Mouse (Mus musculus) T-helper 17 cell (primary cell): ENCODE measurements around the gene Kncn.

Experiments
- in situ Hi-C, 2 experiments: fragments of 300-600 bp; cut with MboI, MseI; formaldehyde crosslinking; loops; 1 replicate in 1 of 2; 2 replicates in 1 of 2; pipeline ENCODE4 v1.15.1; 2025; ENCODE audit warnings: high pct_unique_total_duplicates in 2 of 2

Gene Kncn

DNA sequence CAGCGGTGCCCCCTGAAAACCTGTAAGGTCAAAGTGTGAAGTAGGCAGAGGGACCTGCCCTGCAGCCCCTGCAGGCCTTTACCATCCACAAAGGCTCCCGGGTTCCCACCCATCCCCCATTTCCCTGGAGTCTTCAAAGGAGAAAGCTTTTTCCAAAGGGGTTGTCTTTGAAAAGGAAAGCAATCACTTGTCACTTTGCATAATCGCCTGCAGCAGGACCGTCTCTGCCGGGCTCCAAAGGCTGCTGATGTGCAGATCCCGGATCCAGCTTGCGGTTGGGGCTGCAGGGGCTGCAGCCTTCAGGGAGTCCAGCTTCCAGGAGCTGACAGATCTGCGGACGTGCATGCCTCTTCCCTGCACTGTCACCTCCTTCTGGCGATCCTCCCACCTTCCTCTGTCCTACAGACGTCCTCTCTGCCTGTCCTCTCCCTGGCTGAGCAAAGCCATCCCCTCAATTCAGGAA is 6.0 kb upstream of the Kncn start:
- in situ Hi-C loops: no loop called here

DNA sequence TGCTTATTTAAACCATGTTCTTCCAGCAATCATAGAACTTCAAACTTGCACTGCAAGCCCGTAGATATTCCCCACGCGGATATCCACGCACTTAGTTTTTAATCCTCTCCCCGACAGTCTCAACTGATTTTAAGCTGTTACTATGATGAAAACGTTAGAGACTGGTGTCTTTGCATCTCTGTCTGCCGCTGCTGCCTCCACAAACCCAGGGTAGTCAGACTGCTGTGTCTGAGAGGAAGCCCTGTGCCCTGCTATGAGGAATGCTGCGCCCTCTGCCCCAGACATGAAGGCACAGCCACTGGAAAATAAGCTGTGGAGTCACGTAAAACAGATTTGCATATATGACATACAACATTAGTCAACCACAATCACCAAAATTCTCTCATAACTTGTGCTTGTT is 5.4 kb upstream of the Kncn start:
- in situ Hi-C loops: no loop called here

DNA sequence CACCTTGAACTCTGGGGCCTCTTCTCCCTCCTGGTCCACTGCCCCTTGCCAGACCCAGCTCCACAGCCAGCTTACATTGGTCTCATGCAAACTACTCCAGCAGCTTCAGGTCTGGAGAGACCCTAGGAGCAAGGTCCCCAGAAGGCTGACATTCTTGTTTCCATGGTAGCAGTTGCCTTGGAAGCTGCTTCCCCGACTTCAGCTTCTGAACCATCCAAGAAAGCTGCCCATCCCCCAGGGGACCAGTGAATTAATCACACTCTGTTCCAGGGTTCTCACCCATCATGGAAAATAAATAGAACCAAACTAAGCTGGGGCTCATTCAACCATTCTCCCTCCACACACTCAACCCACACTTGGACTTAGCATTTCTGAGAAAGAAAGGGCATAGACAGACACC is 3.0 kb upstream of the Kncn start:
- in situ Hi-C loops: no loop called here

DNA sequence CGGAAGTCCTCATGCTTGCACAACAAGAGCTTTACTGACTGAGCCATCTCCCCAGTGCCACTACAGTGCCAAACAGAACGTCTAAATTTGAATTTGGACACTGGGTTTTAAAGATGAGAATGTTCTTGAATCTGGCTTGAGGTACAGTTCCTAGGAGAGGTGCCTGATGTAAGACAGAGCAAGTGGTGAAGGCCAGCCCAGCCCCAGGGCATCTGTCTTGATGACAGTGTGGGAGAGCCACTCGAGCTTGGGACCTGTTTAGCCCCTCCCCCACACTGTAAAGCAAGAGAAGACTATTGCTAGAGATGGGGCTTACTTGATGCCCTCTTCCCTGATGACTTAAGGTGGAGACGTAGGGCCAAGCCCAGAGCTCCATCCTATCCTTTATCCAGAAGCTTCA is 2.0 kb upstream of the Kncn start:
- in situ Hi-C loops: no loop called here

DNA sequence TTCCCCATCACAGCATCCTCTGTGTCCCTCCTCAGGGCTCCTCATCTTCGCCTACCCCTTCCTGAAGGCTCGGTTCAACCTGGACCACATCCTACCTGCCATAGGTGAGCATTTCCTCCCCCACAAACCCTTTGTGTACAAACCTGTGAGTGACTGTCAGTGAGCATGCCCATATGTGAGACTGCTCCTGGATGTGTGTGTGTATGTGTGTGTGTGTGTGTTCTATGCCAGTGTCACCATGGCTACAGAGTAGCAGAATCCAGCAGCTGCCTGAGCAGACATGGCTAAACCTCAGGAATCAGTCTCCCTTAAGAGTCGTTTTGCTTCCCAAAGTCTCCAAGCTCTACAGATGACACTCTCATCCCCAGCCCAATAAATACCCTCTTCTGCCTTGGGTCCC is 1.6 kb downstream of the Kncn start:
- in situ Hi-C loops: no loop called here

DNA sequence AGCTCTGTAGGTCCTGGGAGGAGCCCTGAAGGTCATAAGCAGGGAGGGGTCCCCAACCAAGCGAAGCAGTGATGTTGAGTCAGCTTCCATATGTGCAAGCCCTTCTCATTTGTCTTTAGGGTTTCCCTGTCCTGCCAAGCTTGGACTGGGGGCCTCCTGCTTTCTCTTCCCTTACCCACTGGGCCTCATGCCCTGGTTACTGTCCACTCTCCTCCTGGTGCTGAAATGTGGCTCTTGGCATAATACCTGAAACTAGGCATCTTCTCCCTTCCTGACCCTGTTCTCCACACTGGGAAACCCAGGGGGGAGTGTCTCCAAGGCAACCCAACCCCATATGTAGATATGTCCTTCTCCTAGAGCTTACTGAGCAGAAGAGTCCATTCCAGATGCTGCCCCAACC is 2.7 kb downstream of the Kncn start:
- in situ Hi-C loops: no loop called here

DNA sequence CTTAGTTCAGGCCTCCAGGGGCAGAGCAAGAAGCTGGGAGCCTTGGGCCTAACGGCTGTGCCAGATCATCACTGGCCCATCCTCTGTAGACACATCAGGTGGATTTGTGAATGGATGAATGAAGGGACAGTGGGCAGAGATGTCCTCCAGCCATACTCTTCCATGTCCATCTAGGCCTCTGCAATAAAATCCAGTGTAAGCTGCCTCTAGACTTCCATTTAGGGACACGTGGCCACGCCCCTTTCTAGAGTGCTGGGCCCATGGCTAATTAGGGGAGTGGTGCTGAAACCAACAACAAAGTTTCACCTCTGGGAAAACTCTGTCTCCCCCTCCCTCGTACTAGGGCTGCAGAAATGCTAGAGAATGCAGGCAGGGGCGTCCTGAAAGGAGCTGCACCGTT is 5.9 kb downstream of the Kncn start:
- in situ Hi-C loops: no loop called here

DNA sequence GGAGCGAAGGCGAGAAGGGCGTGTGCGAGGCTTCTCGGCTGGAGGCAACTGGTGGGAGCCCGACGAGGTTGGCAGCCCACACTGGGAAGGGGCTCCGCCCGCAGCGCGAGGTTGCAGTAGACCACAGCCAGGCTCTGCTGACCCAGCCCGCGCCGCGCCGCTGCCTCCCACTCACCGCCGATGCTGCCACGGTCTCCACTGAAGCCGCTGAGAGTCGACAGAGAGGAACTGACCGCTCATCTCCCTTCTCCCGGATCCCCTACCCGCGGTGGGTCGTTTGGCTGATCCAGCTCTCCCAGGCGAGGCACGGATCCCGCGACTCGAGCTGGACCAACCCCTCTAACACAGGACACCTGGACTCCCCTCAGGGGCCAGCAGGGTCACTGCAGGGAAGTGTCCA is 6.4 kb downstream of the Kncn start, which contains the start of gene 6430628N08Rik:
TSS of gene 6430628N08Rik (plus strand) at position 113 of the 400 bp plus-strand sequence.
- in situ Hi-C loops: no loop called here

DNA sequence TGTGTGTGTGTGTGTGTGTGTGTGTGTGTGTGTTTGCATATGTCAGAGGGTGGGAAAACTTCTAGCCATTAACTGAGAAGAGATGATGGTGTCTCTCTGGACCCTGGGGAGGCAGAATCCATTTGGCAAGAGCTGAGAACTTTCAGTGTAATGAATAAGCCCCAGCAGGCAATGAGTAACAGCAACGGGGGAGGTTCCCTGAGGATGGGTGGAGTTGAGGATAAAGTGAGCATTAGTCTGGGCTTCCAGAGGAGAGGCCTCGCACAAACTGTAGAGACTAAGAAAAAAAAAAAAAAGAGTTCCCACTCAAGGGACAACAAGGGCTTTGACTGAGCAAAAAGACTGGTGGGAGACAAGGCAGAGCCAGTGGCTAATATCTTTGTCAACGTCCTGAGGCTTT is 10.1 kb downstream of the Kncn start:
- in situ Hi-C loops: no loop called here

DNA sequence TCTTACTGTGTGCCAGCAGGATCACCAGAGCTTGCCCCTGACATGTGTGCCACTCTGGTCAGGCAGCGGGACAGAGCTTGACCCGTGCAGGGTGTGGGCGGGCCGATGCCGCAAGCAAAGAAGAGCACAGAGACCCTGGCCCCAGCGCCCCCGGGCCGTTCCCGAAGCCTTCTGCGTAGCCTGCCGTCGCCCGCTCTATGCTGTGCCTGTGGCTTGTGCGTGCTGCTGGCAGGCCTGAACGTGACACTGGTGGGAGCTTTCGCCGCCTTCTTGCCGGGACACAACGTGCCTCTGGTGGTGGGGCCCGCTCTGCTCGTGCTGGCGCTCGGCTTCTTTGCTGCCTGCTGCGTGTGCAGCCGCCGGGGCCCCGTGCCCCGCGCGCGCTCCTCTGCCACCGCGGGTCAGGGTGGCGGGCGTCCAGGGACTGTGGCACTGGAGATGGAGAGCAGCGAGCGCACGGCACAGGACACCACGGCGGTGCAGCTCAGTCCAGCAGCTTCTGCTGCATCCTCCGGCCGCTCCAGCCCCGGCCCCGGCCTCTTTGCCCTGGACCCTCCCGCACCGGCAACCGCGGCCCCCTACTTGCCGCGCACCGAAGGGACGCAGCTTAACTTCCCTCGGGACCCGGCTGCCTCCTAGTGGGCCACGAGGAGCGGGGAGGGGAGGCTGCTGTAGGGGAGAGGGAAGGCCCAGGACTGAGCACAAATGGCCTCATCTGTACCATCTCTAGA is 13.9 kb downstream of the Kncn start:
- in situ Hi-C loops: no loop called here

DNA sequence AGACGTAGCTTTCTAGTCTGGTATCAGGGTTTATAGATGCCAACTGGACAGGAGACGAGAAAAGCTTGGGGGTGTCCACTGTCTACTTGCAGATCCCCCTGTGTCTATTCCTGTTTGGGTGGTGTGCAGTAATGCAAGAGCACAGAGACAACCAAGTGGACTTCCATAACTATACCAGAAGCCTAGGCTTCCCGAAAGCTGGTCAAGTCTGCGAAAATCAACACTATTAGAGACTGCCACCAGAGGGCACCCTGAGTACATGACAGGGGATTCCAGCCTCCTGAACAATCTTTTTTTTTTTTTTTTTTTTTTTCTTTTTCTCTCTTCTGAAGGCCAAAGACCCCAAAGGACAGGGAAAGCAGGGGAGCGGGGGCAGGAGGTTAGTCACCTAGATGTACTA is 18.6 kb downstream of the Kncn start:
- in situ Hi-C loops: loop anchor here (5.0 to 10.0 kb wide), 2 partner anchors 49 to 52 kb away; no protein-coding TSS in a partner anchor

DNA sequence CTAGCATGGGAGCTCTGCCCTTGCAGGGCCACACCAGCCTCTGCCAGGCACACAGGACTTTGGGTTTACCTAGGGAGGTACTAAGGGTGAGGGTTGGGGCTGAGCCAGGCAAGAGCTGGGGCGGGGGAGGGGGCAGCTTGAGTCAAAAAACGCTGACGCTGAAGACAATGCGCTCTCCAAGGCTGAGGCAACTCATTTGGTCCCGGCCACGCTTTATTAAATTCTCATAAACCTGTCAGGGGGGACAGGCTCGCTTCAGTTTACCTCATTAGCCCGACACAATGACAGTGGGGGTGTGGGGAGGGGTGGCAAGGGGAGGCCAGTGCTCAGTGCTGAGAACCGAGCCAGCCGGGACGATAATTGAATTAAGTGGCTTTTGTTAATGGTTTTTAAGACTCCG is 20.2 kb downstream of the Kncn start:
- in situ Hi-C loops: loop anchor here (5.0 to 10.0 kb wide), 2 partner anchors 48 to 50 kb away; no protein-coding TSS in a partner anchor

DNA sequence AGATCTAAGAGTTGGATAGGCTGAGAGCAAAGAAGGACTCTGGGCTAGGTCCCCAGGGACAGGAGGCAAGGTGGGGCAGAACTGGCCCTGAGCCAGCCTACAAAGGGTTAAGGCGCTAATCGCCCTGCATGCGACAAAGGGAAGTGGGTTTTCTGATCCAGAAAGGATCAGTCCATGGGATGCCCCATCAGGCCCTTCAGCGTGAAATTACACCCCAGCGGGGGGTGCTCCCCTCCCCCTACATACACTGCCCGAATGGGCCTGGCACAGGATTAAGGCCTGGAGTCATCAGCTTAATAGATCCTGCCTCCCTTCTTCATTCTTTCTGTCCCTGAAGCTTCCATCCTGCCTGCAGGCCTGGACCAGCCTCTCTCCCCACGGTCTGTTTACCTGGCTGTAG is 21.5 kb downstream of the Kncn start:
- in situ Hi-C loops: loop anchor here (5.0 to 10.0 kb wide), 2 partner anchors 49 to 77 kb away; no protein-coding TSS in a partner anchor

DNA sequence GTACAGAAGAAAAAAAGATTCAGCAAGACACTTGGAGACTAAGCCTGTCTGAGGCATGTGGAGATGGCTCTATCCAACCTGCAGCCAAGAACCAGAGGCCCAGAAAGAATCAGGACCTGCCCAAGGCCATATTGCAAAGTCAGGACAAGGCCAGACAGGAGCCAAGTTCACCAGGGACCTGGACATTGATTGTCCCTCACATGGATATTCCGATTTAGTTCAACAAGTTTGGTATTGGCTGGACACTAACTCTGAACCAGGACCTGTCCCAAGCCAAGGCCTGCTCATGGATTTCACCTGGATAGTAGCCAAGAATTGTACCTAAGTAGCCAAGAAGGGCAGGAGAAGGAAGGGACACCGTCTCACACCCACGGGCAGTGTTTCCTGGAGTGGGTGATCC is 22.6 kb downstream of the Kncn start:
- in situ Hi-C loops: loop anchor here (5.0 to 10.0 kb wide), 2 partner anchors 48 to 76 kb away; no protein-coding TSS in a partner anchor

DNA sequence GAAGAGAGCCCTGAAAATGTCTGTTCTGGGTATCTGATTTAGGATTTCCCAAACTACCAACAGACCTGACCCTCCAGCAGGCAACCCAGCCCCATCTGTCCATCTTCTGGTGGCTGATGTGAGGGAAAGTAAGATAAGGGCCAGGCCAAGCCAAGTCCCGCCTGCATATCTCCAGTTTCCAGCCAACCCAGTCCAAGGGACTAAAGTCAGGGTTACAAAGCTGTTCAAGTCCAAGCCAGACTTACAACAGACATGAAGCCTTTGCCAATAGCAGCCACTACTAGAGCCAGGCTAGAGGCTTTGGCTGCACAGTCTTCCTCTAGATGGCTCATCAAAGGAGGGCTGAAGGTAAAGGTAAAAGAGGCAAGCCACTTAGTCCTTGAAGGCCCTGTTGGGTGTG is 23.8 kb downstream of the Kncn start:
- in situ Hi-C loops: loop anchor here (5.0 to 10.0 kb wide), 2 partner anchors 47 to 74 kb away; no protein-coding TSS in a partner anchor

DNA sequence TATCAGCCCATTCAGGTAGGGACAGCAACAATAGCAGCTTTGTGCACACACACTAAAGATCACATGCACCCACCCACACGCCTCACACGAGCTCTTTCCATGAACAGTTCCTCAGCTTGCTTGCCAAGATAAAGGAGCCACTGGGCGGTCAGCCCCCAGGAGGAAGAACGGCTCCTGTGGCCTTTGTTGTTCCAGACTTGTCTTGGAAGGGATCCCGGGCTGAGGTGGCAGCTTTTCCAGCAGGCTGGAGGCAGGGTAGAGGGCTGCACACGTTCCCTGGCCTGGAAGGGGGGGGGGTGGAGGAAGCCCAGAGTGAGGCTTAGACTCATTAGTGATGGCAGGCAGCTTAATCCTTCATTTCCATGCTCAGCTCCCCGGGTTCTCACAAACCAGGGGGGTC is 24.4 kb downstream of the Kncn start:
- in situ Hi-C loops: loop anchor here (5.0 to 10.0 kb wide), 2 partner anchors 46 to 74 kb away; no protein-coding TSS in a partner anchor

DNA sequence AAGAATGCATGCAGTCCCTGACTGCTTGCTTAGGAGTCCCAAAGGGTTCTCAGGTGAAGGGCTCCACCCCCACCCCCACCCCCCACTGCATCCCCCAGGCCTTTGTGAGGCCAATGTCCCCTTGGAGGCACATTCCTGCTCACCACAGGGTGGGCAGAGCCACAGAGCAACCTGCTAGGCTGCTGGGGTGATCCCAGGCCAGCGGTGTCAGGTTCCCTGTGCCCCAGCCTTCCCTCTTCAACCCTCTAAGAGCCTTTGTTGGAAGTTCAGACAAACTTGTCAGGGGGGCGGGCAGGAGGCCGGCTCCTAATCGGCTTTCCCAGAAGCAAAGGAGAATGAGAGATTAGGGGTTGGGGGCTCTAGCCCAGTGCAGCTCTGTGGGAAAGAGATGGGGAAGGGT is 27.4 kb downstream of the Kncn start:
- in situ Hi-C loops: no loop called here

DNA sequence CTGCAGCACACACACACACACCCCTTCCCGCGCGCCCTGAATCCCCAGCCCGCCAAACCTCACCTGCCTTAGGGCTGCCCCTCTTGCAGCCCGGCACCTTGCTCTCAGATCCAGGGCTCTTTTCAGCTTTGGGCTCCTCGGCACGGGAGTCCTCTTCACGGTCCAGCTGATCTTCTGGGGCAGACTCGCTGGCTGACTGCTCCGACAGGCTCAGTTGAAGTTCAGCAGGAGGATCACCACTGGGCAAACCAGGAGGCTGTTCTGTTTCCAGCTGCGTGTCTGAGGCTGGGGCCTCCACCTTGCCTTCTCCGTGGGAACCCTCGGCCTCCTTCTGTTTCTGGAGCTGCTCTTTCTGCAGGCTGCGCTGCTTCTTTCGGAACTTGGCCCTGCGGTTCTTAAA is 35.7 kb downstream of the Kncn start:
- in situ Hi-C loops: no loop called here

DNA sequence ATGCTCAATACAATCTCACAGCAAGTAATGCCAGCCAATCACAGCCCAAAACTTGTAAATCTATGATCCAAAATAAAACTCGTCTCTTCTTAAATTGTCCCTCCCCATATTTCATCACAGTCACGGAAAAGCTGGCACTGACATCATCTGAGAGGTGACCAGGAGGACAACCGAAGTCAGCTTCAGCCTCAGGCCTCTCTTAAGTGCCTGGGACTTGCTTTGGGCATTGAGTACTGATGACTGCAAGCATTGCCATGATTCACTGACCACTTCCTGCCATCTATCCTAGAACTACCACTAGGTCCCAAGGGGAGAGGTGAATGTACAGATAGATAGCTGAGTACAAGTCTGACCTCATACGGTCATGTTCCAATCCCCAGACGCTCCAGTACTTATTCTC is 38.5 kb downstream of the Kncn start:
- in situ Hi-C loops: no loop called here

DNA sequence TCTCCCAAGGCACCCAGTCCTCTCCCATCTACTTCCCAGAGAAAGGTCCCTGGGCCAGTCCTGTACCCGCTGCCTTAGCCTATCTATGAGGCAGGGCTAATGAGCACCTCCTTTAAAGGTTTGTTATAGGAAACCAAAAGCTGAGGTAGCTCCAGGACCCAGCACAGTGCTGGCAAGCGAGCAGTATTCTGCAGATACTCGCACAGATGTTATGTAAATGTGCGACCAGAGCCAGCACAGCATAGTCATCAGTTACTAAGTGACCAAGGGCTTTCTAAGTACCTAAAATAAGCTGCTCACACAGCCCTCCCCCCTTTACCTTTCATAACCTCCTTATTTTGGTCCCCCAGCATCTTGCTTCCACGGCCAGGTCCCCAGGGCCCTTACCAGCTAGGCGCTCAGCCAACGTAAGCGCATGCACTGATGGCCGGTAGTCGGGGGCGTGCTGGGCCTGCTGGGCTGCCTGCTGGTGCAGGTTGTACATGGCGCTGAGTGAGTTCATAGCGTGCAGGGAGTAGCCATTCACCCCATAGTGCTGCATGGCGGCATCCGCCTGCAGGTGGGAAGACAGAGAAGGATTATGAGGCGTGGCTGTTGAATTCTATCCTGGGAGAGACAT is 39.2 kb downstream of the Kncn start:
- in situ Hi-C loops: no loop called here

DNA sequence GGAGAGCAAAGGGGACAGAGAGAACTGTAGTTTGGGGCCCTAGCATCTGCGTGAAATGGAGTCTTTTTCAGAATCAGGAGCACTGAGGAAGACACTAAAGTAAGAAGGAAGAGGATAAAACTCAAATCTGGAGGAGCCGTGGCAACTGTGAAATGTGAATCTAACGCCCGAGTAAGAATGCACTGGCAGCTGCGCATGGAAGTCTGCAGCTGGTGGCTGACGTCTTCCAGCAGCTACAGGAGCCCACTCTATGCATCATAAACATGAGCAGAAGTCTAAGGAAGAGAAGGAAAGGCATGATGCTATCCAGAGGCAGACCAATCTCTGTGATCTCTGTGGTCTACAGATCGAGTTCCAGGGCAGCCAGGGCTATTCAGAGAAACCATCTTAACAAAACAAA is 43.4 kb downstream of the Kncn start:
- in situ Hi-C loops: no loop called here

DNA sequence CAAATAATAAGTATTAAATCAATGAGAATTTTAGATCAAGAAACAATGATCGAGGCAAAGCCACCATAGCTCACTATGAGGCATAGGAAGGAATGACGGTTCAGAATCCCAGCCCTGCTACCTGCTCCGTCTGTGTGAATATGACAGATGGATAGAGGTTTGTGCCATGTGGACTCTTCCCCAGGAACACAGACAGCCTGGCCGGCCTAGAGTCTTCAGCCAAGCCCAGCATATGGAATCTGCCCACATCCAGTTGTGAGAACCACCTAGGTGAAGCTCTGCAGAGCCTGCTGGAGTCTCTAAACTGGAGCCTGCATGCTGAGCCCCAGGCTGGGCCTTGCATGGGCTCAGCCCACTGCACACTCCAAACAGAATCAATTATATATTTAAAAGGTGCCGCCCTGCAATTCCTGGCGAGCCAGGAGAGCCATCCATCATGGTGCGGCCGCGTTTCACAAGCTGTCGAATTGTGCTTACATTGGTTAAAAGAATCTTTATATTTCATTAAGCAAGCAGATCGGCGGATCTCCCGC is 47.4 kb downstream of the Kncn start:
- in situ Hi-C loops: no loop called here
